Mouse (Mus musculus): ENCODE data around the gene Itgam.
"Not testable (repeated sequence)": the region's sequence is repeated elsewhere in the genome, so short reads cannot be mapped to it uniquely, and the experiment has no call there.

Itgam gene

GRCm38 (mm10) chr7:128128741-128129720 is 66.6 kb downstream of the Itgam start, which contains the start of gene Itgax:
Gene Itgax, plus strand, starts transcription at chr7:128129547.
- no peak for DNase-seq (ENCODE audit: extremely low read depth, low read depth)

DNA sequence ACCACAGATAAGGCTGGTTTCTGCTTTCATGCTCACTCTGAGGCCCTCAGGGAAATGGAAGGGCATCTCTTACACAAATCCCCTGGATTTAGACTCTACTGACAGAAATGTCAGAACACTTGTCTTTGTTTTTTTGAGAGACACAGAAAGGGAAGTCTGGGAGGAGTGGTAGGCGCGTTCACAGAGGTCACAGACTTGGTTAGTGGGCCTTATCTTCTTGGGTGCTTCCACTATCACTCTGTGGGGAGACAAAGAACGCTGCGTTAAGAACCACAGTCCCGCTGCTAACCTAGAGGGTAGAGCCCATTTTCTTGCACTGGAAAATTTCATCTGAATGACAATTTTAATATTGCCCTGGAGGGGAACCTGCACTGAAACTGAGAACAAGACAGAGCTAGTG is 69.7 kb downstream of the Itgam start:
- DNase-seq (ENCODE audit: extremely low read depth, low read depth) = peak; percentile 31

DNA sequence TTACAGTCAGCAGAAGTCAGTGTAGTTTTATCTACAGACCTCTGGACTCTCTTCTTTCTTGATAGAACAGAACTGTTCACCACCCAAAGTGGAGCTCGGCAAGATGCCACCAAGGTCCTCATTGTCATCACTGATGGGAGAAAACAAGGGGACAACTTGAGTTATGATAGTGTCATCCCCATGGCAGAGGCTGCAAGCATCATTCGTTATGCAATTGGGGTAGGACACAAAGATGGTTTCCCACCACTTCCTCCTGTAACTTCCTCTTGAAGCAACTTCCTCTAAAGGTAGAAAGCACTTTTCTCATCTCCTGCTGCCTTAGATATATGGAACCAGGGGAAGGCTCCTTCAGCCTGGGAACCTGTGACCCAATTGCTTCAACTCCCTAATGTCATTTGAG is 71.2 kb downstream of the Itgam start:
- DNase-seq (ENCODE audit: extremely low read depth, low read depth) = peak; percentile 75

- no peak for DNase-seq (ENCODE audit: extremely low read depth, low read depth)
Observed at GRCm38 (mm10) chr7:128136927-128137326, 74.5 kb downstream of the Itgam start.

DNA sequence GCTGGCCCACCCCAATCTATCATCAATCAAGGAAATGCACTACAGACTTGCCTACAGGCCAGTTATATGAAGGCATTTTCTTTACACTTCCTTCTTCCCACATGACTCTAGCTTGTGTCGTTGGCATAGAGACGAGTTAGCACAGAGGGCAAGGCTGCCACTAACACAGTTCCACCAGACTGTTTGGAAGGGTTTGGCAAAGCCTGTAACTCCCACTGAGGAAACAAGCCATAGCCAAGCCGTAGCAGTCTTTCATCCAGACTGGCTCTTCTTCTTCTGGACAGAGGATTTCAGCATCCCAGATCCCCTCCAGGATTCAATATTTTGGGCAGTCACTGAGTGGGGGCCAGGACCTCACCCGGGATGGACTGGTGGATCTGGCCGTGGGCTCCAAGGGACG is 77.2 kb downstream of the Itgam start:
- no peak for DNase-seq (ENCODE audit: extremely low read depth, low read depth)

GRCm38 (mm10) chr7:128150970-128151369 is 88.5 kb downstream of the Itgam start:
- no peak for DNase-seq (ENCODE audit: extremely low read depth, low read depth)

GRCm38 (mm10) chr7:128154076-128154475 is 91.6 kb downstream of the Itgam start, which contains the start of gene Itgad:
Gene Itgad, plus strand, starts transcription at chr7:128154376.
- DNase-seq (ENCODE audit: extremely low read depth, low read depth) = no peak

DNA sequence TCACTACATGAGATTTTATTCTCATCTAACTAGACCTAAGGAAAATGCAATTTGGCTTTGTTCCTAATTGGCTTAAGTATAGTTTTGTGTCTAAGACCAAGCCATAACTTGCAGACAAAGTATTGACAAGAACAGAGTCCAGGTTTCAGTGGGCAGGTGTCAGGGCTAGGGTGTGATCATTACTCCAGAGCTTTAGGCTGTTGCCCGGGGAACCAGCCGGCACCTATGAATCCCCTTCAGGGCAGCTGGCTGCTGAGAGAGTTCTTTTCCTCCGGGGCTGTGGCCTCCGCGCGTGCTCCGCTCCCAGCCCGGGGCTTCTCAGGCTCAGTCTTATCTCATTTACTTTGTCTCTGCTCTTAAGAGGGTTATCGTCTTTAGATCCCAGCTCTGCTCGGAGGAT is 92.5 kb downstream of the Itgam start:
- no peak for DNase-seq (ENCODE audit: extremely low read depth, low read depth)

DNA sequence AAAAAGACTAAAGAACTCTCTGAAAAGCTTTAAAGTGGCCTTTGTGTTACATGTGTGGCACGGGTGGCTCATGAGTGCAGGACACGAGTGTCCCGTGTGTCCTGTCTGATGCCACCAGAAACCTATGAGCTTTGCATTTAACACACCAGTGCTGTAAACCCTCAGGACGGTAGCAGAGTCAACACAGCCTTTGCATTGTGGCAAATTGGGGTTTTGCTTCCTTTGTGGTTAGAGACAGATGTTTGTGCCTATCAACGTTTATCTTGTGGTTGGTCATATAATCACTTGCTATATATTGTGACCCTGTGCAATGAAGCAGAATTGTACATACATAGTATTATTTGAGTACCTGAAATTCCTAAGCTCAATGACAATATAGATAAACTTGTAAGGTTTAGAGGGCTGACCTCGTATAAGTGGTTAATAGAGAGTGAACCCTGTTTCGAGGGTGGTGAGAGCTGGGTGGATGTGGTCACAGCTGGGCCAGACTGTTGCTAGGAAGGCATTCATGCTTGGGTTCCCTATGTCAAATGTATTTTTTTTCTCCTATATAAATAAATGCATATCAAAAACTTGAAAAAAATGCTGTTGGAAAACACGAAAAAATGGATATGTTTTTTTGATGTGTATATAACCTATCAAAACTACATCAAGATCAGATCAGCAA is 96.4 kb downstream of the Itgam start:
- not testable (repeated sequence) for DNase-seq (ENCODE audit: extremely low read depth, low read depth)

DNA sequence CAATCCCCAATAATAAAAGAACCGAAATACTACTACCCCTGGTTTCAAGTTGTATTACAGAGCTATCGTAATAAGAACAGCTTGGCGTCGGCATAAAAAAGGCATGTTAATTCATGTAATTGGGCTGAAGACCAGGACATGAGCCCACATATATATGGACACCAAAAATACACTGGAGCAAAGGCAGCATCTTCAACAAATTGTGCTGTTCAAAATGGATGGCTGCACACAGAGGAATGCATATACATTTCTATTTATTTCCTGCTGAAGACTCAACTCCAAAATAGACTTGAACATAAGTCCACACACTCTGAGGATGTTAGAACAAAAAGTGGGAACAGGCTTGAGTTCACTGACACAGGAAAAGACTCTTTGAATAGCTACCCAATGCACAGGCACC is 101.6 kb downstream of the Itgam start:
- DNase-seq (ENCODE audit: extremely low read depth, low read depth) = no peak

DNA sequence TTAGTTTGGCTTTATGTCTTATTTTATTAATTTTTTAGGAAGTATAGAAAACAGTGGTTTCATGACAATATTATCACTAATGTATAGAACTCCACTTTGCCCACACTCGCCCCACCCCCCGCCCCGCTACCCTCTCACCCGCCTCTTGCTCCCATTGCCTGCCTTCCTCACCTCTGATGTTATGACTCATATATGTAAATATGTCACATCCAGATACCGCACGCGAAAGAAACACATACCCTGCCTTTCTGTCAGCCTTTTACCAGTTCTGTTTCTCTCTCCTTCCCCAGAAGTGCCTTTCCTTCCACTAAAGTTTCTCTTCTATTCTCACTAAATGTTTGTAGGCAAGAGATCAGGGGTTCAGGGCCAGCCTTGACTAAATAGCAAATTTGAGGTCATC is 104.0 kb downstream of the Itgam start:
- DNase-seq (ENCODE audit: extremely low read depth, low read depth) = no peak
